Mouse (Mus musculus) midbrain, embryonic 14.5 days (tissue): ENCODE data around the gene Fam162a. TPM values are rescaled to one million over a fixed set of nuclear protein-coding genes. Genes with fewer than 3 reads are reported as not detected.
"Not testable (repeated sequence)": the region's sequence is repeated elsewhere in the genome, so short reads cannot be mapped to it uniquely, and the experiment has no call there.

ENCODE experiments used
- ATAC-seq: fragments of 200-750 bp; cut with Nextera tagmentation; 2 replicates; pipeline ENCODE4 v1.8.0; 2017; ENCODE audit warnings: moderate number of reproducible peaks, moderate library complexity; ENCODE audit not compliant: low FRiP score, low TSS enrichment
- DNase-seq: peaks from one replicate; pipeline ENCODE4 v3.0.0-alpha.2; 2015
- H3K27ac ChIP-seq: fragments of 300-500 bp; sonication (generic); replicated peaks from 2 replicates; pipeline ENCODE4 v1.5.1; 2014; ENCODE audit warnings: mild to moderate bottlenecking, low read depth, low read length, moderate library complexity
- H3K27me3 ChIP-seq: fragments of 300-500 bp; sonication (generic); 2 replicates; pipeline ENCODE4 v1.6.1; 2014; ENCODE audit warnings: low read length, control low read depth, mixed read lengths; ENCODE audit not compliant: control insufficient read depth, insufficient read depth
- H3K36me3 ChIP-seq: fragments of 300-500 bp; sonication (generic); 2 replicates; pipeline ENCODE4 v1.6.1; 2014; ENCODE audit warnings: low read length, control low read depth; ENCODE audit not compliant: control insufficient read depth, insufficient read depth
- H3K4me1 ChIP-seq: fragments of 300-500 bp; sonication (generic); 2 replicates; pipeline ENCODE4 v1.6.1; 2014; ENCODE audit warnings: mild to moderate bottlenecking, antibody characterized with exemption, low read length, control low read depth; ENCODE audit not compliant: control insufficient read depth, insufficient read depth
- H3K4me2 ChIP-seq: fragments of 300-500 bp; sonication (generic); 2 replicates; pipeline ENCODE4 v1.6.1; 2014; ENCODE audit warnings: mild to moderate bottlenecking, low read length, moderate library complexity
- H3K4me3 ChIP-seq: fragments of 300-500 bp; sonication (generic); replicated peaks from 2 replicates; pipeline ENCODE4 v1.5.1; 2014; ENCODE audit warnings: low read depth, low read length
- H3K9ac ChIP-seq: fragments of 300-500 bp; sonication (generic); replicated peaks from 2 replicates; pipeline ENCODE4 v1.6.1; 2014; ENCODE audit warnings: mild to moderate bottlenecking, low read length, moderate library complexity
- H3K9me3 ChIP-seq: fragments of 300-500 bp; sonication (generic); 2 replicates; pipeline ENCODE4 v1.6.1; 2016; ENCODE audit warnings: low read length, control low read depth, mixed read lengths; ENCODE audit not compliant: control insufficient read depth
- WGBS: fragments of 180-500 bp; shearing (Covaris S2); extraction: QIAGEN DNeasy Blood & Tissue Kit; methylation state at CpG from one replicate; pipeline ENCODE4 v1.1.7; 2014; 5-methylcytosine and 5-hydroxymethylcytosine counted together
- polyA plus RNA-seq: library from polyadenylated mRNA; unstranded; fragments of >200 nt; fragmentation: Nextera tagmentation; extraction: Ambion mirVana; gene quantifications from 2 replicates; pipeline ENCODE4 v1.2.1, GENCODE M21; 2014

Gene Fam162a
- polyA plus RNA-seq, 1 experiment from 2014 or later = 132 TPM

GRCm38 (mm10) chr16:36068356-36068755 is 3.0 kb downstream of the Fam162a start:
- H3K4me3 ChIP-seq = no peak overlapping the region
- no peak overlapping the region for H3K9ac ChIP-seq
- 64% methylated on average over 3 of the region's 3 CpGs for WGBS
- no peaks in the 10 kb centered on the region for H3K9me3 ChIP-seq
- H3K4me1 ChIP-seq = peaks cover 21% of the 10 kb centered on the region
- ATAC-seq = no peak
- peak; percentile 29 for DNase-seq
- H3K27ac ChIP-seq = no peak overlapping the region
- no peak overlapping the region for H3K4me2 ChIP-seq
- H3K36me3 ChIP-seq = no peaks in the 10 kb centered on the region
- H3K27me3 ChIP-seq = no peaks in the 10 kb centered on the region

GRCm38 (mm10) chr16:36067694-36068093 is 3.7 kb downstream of the Fam162a start:
- H3K27ac ChIP-seq = no peak overlapping the region
- H3K27me3 ChIP-seq = no peaks in the 10 kb centered on the region
- H3K4me3 ChIP-seq = no peak overlapping the region
- peaks cover 21% of the 10 kb centered on the region for H3K4me1 ChIP-seq
- DNase-seq (no peak), ATAC-seq (no peak)
- no peak overlapping the region for H3K4me2 ChIP-seq
- H3K9me3 ChIP-seq = no peaks in the 10 kb centered on the region
- H3K9ac ChIP-seq = no peak overlapping the region
- 82% methylated on average over 2 of the region's 2 CpGs for WGBS
- no peaks in the 10 kb centered on the region for H3K36me3 ChIP-seq

GRCm38 (mm10) chr16:36064904-36065303 is 6.5 kb downstream of the Fam162a start:
- no peaks in the 10 kb centered on the region for H3K9me3 ChIP-seq
- H3K27ac ChIP-seq = no peak overlapping the region
- H3K4me3 ChIP-seq = no peak overlapping the region
- H3K4me2 ChIP-seq = no peak overlapping the region
- no peak overlapping the region for H3K9ac ChIP-seq
- ATAC-seq (no peak), DNase-seq (no peak)
- no peaks in the 10 kb centered on the region for H3K36me3 ChIP-seq
- no peaks in the 10 kb centered on the region for H3K27me3 ChIP-seq
- H3K4me1 ChIP-seq = peaks cover 8% of the 10 kb centered on the region
- WGBS = 88% methylated on average over 5 of the region's 5 CpGs

- H3K36me3 ChIP-seq = no peaks in the 10 kb centered on the region
- no peaks in the 10 kb centered on the region for H3K4me1 ChIP-seq
- no peaks in the 10 kb centered on the region for H3K27me3 ChIP-seq
- DNase-seq = no peak
- 79% methylated on average over 2 of the region's 2 CpGs for WGBS
- H3K4me3 ChIP-seq = no peak overlapping the region
- no peak overlapping the region for H3K9ac ChIP-seq
- no peak for ATAC-seq
- H3K4me2 ChIP-seq = no peak overlapping the region
- H3K9me3 ChIP-seq = no peaks in the 10 kb centered on the region
- H3K27ac ChIP-seq = no peak overlapping the region
These were observed 8.1 kb downstream of the Fam162a start for GRCm38 (mm10) chr16:36063315-36063714.

GRCm38 (mm10) chr16:36062534-36062933 is 8.9 kb downstream of the Fam162a start:
- not testable (repeated sequence) for H3K36me3 ChIP-seq, H3K27ac ChIP-seq, H3K9ac ChIP-seq, H3K27me3 ChIP-seq, ATAC-seq, H3K4me1 ChIP-seq, H3K4me3 ChIP-seq, H3K4me2 ChIP-seq, H3K9me3 ChIP-seq, DNase-seq
- WGBS = 81% methylated on average over 1 of the region's 1 CpGs

- whole genome bisulfite sequencing = 89% methylated on average over 8 of the region's 8 CpGs
- Histone ChIP-seq H3K9ac (no peak overlapping the region), H3K4me2 (no peak overlapping the region), H3K36me3 (no peaks in the 10 kb centered on the region), H3K4me3 (no peak overlapping the region), H3K9me3 (no peaks in the 10 kb centered on the region), H3K27me3 (no peaks in the 10 kb centered on the region), H3K4me1 (no peaks in the 10 kb centered on the region), H3K27ac (no peak overlapping the region)
- no peak for ATAC-seq
- DNase-seq = no peak
These were observed 13.4 kb downstream of the Fam162a start for GRCm38 (mm10) chr16:36057933-36058475.

DNA sequence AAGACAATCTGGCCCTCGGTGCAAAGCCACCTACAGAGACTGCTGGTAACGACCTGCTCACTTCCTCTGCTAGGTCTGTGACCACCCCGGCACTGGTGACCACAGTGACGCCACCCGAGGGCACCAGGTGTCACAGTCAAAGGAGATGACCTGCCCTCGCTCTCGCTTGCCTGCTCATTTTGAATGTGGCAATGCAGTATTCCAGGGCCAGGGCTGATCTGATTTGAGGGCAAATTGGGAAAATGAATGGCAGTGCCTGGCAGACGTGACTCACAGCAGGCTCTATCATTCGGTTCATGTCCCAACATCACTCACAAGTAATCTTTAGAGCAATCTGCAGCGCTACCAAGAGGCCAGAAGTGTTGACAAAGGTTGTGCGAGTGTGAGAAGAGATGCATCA is 15.0 kb downstream of the Fam162a start:
- Histone ChIP-seq H3K9ac (no peak overlapping the region), H3K27ac (no peak overlapping the region), H3K4me3 (no peak overlapping the region), H3K27me3 (no peaks in the 10 kb centered on the region), H3K4me1 (no peaks in the 10 kb centered on the region), H3K36me3 (peaks cover 6% of the 10 kb centered on the region), H3K4me2 (no peak overlapping the region), H3K9me3 (no peaks in the 10 kb centered on the region)
- 91% methylated on average over 11 of the region's 11 CpGs for WGBS
- ATAC-seq (no peak), DNase-seq (no peak)

DNA sequence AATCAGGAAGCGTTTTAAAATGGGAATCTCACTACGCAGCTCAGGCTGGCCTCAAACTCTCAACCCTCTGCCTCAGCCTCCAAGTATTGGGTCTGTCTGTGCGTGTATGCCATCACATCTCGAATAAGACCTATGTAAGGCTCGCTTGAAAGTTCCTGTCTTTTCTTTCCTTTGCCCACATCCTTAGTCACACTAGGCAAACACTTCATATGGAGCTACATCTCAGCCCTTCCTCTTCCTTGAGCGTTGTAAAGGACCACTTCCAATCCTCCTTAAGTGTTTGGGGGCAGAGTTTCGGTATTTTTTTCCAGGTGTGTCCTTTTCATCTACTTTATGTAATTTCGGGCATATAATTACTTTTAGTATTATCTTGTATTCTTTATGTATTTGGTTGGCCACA is 16.5 kb downstream of the Fam162a start:
- no peak for ATAC-seq
- H3K4me1 ChIP-seq = no peaks in the 10 kb centered on the region
- WGBS = 97% methylated on average over 8 of the region's 8 CpGs
- H3K4me2 ChIP-seq = no peak overlapping the region
- H3K27me3 ChIP-seq = no peaks in the 10 kb centered on the region
- H3K9ac ChIP-seq = no peak overlapping the region
- H3K4me3 ChIP-seq = no peak overlapping the region
- H3K27ac ChIP-seq = no peak overlapping the region
- no peak for DNase-seq
- peaks cover 16% of the 10 kb centered on the region for H3K36me3 ChIP-seq
- H3K9me3 ChIP-seq = no peaks in the 10 kb centered on the region

DNA sequence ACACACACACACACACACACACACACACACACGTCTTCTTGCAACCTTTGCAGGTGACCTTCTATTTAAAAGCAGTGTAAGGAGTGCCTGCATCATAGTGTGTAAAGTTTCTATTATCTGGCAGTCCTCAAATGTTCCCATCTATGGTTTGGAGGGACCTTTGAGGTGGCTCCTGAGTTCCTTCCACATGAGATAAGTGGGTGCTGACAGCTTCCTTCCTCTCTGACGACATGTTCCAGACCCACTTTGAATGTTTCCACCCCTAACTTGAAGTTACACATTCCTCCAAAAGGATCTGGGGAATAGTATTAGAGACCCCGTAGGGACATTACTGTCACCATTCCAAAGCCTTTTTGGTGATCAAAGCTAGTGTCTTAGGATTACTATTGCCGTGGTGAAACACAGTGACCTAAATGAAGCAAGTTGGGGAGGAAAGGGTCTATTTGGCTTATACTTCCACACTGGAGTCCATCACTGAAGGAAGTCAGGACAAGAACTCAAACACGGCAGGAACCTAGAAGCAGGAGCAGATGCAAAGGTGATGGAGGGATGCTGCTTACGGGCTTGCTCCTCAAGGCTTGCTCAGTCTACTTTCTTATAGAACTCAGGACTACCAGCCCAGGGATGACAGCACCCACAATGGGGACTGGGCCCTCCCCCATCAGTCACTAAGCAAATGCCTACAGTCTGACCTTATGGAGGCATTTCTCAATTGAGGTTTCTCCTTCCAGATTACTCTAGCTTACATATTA is 17.7 kb downstream of the Fam162a start:
- DNase-seq (no peak), ATAC-seq (no peak)
- Histone ChIP-seq H3K36me3 (peaks cover 28% of the 10 kb centered on the region), H3K4me2 (no peak overlapping the region), H3K9me3 (no peaks in the 10 kb centered on the region), H3K4me3 (no peak overlapping the region), H3K4me1 (no peaks in the 10 kb centered on the region), H3K27ac (no peak overlapping the region), H3K27me3 (no peaks in the 10 kb centered on the region), H3K9ac (no peak overlapping the region)
- 90% methylated on average over 6 of the region's 6 CpGs for WGBS
